Mouse (Mus musculus): ENCODE data around the gene Mfsd13b. TPM values are rescaled to one million over a fixed set of nuclear protein-coding genes. Genes with fewer than 3 reads are reported as not detected.
"Not testable (repeated sequence)": the region's sequence is repeated elsewhere in the genome, so short reads cannot be mapped to it uniquely, and the experiment has no call there.

The Mfsd13b gene
- polyA plus RNA-seq, 1 experiment = not detected

DNA sequence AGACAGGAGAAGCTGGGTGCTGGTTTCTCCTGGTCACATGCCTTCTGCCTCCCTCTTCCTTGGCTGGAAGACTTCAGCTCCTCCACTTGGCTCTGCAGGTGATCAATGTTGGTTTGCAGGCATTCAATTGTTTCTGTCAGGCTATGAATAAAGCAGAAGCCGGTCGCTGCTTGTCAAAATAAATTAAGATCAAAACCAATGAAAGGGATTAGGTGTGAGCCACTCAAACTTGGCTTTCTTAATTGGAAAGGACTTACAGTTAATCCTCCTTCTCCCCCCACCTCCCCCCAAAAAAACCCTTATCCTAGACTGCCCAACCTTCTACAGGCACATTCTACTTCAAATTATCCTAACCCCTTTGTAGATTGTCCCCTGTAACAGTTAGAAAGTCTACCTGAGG lies 22.2 kb upstream of the Mfsd13b start:
- Histone ChIP-seq H3K36me3 (replicated peaks; ENCODE audit: low read length) (peaks cover 50% of the 10 kb centered on the region), H3K27me3 (replicated peaks) (no peaks in the 10 kb centered on the region), H3K4me3 (replicated peaks) (no peak overlapping the region)

GRCm38 (mm10) chr7:120960601-120961000 lies 21.7 kb upstream of the Mfsd13b start:
- Histone ChIP-seq H3K4me1 (peaks cover 30% of the 10 kb centered on the region), H3K4me3 (replicated peaks) (no peak overlapping the region), H3K36me3 (replicated peaks; ENCODE audit: low read length) (peaks cover 50% of the 10 kb centered on the region), H3K27me3 (replicated peaks) (no peaks in the 10 kb centered on the region), H3K9me3 (no peaks in the 10 kb centered on the region)
- no peak for TF ChIP-seq FLI1 (IDR thresholded peaks at IDR 0.05; ENCODE audit: low read length)
- TF ChIP-seq GATA1 (IDR thresholded peaks at IDR 0.05; ENCODE audit: borderline replicate concordance, low read length) = no peak

More for the DNA sequence above, 22.2 kb upstream of the Mfsd13b start:
- Histone ChIP-seq H3K4me1 (peaks cover 27% of the 10 kb centered on the region), H3K9me3 (no peaks in the 10 kb centered on the region)
- no peak for TF ChIP-seq GATA1 (IDR thresholded peaks at IDR 0.05; ENCODE audit: borderline replicate concordance, low read length)
- no peak for TF ChIP-seq FLI1 (IDR thresholded peaks at IDR 0.05; ENCODE audit: low read length)

- H3K4me1 ChIP-seq = peaks cover 35% of the 10 kb centered on the region
- TF ChIP-seq GATA1 (IDR thresholded peaks at IDR 0.05; ENCODE audit: borderline replicate concordance, low read length) (no peak), FLI1 (IDR thresholded peaks at IDR 0.05; ENCODE audit: low read length) (no peak)
- H3K36me3 ChIP-seq (replicated peaks; ENCODE audit: low read length) = peaks cover 40% of the 10 kb centered on the region
- no peaks in the 10 kb centered on the region for H3K9me3 ChIP-seq
- H3K27me3 ChIP-seq (replicated peaks) = no peaks in the 10 kb centered on the region
- no peak overlapping the region for H3K4me3 ChIP-seq (replicated peaks)
Measured at GRCm38 (mm10) chr7:120961893-120962292, 20.4 kb upstream of the Mfsd13b start.

DNA sequence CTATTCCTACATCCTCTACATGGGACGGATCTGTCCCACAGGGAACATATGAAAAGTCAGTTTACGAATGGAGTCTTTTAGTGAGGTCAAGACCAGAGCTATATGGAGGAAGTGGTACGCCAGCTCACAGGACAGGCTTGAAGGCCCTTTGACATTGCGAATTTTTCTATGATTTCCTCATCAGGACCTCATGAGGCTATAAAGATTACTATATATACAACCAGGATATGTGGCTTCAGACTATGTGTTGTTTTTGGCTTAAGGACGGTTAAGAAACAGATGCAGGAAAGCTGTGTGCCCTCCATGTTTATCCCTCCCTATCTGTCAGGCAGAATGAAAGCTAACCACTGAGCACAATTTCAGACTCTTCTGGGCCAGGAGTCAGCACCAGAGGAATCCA lies 19.2 kb upstream of the Mfsd13b start:
- Histone ChIP-seq H3K4me1 (peaks cover 35% of the 10 kb centered on the region), H3K4me3 (replicated peaks) (no peak overlapping the region), H3K36me3 (replicated peaks; ENCODE audit: low read length) (peaks cover 36% of the 10 kb centered on the region), H3K9me3 (no peaks in the 10 kb centered on the region), H3K27me3 (replicated peaks) (no peaks in the 10 kb centered on the region)
- no peak for TF ChIP-seq GATA1 (IDR thresholded peaks at IDR 0.05; ENCODE audit: borderline replicate concordance, low read length)
- TF ChIP-seq FLI1 (IDR thresholded peaks at IDR 0.05; ENCODE audit: low read length) = no peak

DNA sequence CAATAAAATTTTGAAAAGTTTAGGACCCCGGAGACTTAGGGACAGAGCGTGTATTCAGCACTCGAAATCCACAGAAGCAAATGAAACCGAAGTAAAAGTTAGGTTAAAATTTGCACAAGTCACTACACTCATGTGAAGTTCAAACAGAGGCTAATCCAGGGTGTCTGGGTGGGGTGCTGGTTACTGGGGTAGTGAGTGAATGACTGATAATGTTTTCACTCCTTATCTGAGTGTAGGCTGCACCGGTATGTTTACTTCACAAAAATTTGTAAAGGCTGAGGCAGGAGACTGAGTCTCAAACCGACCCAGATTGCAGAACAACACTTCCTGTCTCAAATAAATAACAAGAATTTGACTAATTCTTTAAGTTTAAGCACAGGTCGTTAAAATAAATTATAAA lies 13.1 kb upstream of the Mfsd13b start:
- TF ChIP-seq FLI1 (IDR thresholded peaks at IDR 0.05; ENCODE audit: low read length) = no peak
- no peak for TF ChIP-seq GATA1 (IDR thresholded peaks at IDR 0.05; ENCODE audit: borderline replicate concordance, low read length)
- peaks cover 10% of the 10 kb centered on the region for H3K36me3 ChIP-seq (replicated peaks; ENCODE audit: low read length)

DNA sequence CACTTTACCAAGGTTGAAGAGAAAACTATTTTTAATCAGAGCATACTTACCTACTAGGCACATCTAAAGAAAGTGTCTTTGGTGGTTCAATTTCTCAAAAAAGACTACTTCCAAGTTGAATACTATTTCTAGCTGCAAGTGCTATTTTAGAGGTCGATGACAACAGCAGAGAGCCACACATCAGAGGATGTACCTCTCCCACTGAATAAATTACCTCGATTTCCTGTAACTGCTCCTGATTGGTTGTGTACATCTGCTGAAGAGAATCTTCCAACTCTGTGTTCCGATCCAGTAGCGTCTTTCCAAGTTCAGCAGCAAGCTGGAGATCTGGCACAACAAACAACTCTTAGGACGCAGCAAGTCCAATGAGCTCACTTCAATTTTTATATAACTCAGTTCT lies 12.2 kb upstream of the Mfsd13b start:
- peaks cover 32% of the 10 kb centered on the region for H3K4me1 ChIP-seq
- no peak for TF ChIP-seq GATA1 (IDR thresholded peaks at IDR 0.05; ENCODE audit: borderline replicate concordance, low read length)
- no peak for TF ChIP-seq FLI1 (IDR thresholded peaks at IDR 0.05; ENCODE audit: low read length)
- no peaks in the 10 kb centered on the region for H3K9me3 ChIP-seq
- no peaks in the 10 kb centered on the region for H3K27me3 ChIP-seq (replicated peaks)
- no peak overlapping the region for H3K4me3 ChIP-seq (replicated peaks)
- H3K36me3 ChIP-seq (replicated peaks; ENCODE audit: low read length) = peaks cover 10% of the 10 kb centered on the region

More for the DNA sequence above, 13.1 kb upstream of the Mfsd13b start:
- Histone ChIP-seq H3K4me3 (replicated peaks) (no peak overlapping the region), H3K9me3 (no peaks in the 10 kb centered on the region), H3K4me1 (peaks cover 35% of the 10 kb centered on the region), H3K27me3 (replicated peaks) (no peaks in the 10 kb centered on the region)

DNA sequence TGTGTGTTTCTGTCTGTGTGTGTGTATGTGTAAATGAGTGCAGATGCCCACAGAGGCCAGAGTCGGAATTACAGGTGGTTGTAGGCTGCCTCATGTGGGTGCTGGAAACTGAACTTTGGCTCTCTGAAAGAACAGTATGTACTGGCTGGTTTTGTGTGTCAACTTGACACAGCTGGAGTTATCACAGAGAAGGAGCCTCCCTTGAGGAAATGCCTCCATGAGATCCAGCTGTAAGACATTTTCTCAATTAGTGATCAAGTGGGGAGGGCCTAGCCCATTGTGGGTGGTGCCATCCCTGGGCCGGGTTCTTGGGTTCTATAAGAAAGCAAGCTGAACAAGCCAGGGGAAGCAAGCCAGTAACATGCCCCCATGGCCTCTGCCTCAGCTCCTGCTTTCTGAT lies 9.8 kb upstream of the Mfsd13b start:
- H3K27me3 ChIP-seq (replicated peaks); H3K9me3 ChIP-seq; H3K36me3 ChIP-seq (replicated peaks; ENCODE audit: low read length); H3K4me3 ChIP-seq (replicated peaks): not testable (repeated sequence)
- peaks cover 35% of the 10 kb centered on the region for H3K4me1 ChIP-seq

- TF ChIP-seq FLI1 (IDR thresholded peaks at IDR 0.05; ENCODE audit: low read length) (no peak), GATA1 (IDR thresholded peaks at IDR 0.05; ENCODE audit: borderline replicate concordance, low read length) (no peak)
- no peaks in the 10 kb centered on the region for H3K27me3 ChIP-seq (replicated peaks)
- H3K4me3 ChIP-seq (replicated peaks) = no peak overlapping the region
- H3K9me3 ChIP-seq = no peaks in the 10 kb centered on the region
- H3K4me1 ChIP-seq = peaks cover 41% of the 10 kb centered on the region
- H3K36me3 ChIP-seq (replicated peaks; ENCODE audit: low read length) = peaks cover 2% of the 10 kb centered on the region
Measured at GRCm38 (mm10) chr7:120974001-120974400, 8.3 kb upstream of the Mfsd13b start.

- Histone ChIP-seq H3K36me3 (replicated peaks; ENCODE audit: low read length) (no peaks in the 10 kb centered on the region), H3K4me1 (peaks cover 60% of the 10 kb centered on the region)
Measured at GRCm38 (mm10) chr7:120977063-120977462, 5.2 kb upstream of the Mfsd13b start.

DNA sequence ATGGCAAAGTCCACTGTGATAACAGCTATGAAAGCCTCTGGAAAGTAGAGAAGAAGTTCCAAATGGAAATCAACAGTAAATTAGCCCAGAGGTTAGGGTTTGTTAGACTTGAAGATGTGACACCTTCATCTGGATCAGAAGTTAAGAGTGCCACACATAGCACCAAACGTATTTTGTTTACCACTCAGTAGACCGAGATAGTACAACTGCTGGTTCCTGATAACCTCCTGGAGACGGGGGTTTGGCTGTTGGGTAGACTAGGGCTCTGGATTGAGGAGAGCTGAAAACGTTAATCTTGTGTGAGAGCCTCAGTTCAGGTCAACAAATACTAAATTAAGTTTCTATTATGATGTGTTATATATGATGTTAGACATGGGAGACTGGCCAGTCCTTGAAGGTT lies 2.3 kb upstream of the Mfsd13b start:
- peaks cover 4% of the 10 kb centered on the region for H3K27me3 ChIP-seq (replicated peaks)
- H3K36me3 ChIP-seq (replicated peaks; ENCODE audit: low read length) = no peaks in the 10 kb centered on the region
- H3K4me3 ChIP-seq (replicated peaks) = no peak overlapping the region
- peaks cover 55% of the 10 kb centered on the region for H3K4me1 ChIP-seq
- TF ChIP-seq GATA1 (IDR thresholded peaks at IDR 0.05; ENCODE audit: borderline replicate concordance, low read length) (no peak), FLI1 (IDR thresholded peaks at IDR 0.05; ENCODE audit: low read length) (no peak)
- H3K9me3 ChIP-seq = no peaks in the 10 kb centered on the region

More at GRCm38 (mm10) chr7:120977063-120977462, 5.2 kb upstream of the Mfsd13b start:
- Histone ChIP-seq H3K9me3 (no peaks in the 10 kb centered on the region), H3K27me3 (replicated peaks) (no peaks in the 10 kb centered on the region), H3K4me3 (replicated peaks) (no peak overlapping the region)
- TF ChIP-seq GATA1 (IDR thresholded peaks at IDR 0.05; ENCODE audit: borderline replicate concordance, low read length) (no peak), FLI1 (IDR thresholded peaks at IDR 0.05; ENCODE audit: low read length) (no peak)
